Mouse (Mus musculus): ENCODE measurements around the gene Tmem132c.

- TF ChIP-seq CTCF (conservative IDR thresholded peaks at IDR 0.05; ENCODE audit: low read length) (no peak), POU5F1 (IDR thresholded peaks at IDR 0.05; ENCODE audit: borderline replicate concordance, low read length) (no peak), NANOG (IDR thresholded peaks at IDR 0.05; ENCODE audit: borderline replicate concordance, low read length) (no peak)
Observed at GRCm38 (mm10) chr5:127282539-127283123, 41.0 kb downstream of the Tmem132c start.

Measured in E14TG2a.4 (cell line).